Mouse (Mus musculus): ENCODE measurements around the gene Snx13.

Gene Snx13

GRCm38 (mm10) chr12:35046999-35047319, at the start of gene Snx13:
Gene Snx13 (plus strand): TSS chr12:35047186.
- DNase-seq (ENCODE audit: low spot score), result peak; percentile 84

GRCm38 (mm10) chr12:34997597-34998182, 49.3 kb upstream of the Snx13 start:
- no peak for DNase-seq (ENCODE audit: low spot score)

- no peak for DNase-seq (ENCODE audit: low spot score)
Observed at GRCm38 (mm10) chr12:34998778-34999467, 48.1 kb upstream of the Snx13 start.

- no peak for DNase-seq (ENCODE audit: low spot score)
Observed at GRCm38 (mm10) chr12:35000323-35000722, 46.7 kb upstream of the Snx13 start.

GRCm38 (mm10) chr12:35005748-35006147, 41.2 kb upstream of the Snx13 start:
- DNase-seq (ENCODE audit: low spot score), result no peak

- no peak for DNase-seq (ENCODE audit: low spot score)
Observed at GRCm38 (mm10) chr12:35007851-35008250, 39.1 kb upstream of the Snx13 start.

- no peak for DNase-seq (ENCODE audit: low spot score)
Observed at GRCm38 (mm10) chr12:35008340-35009137, 38.4 kb upstream of the Snx13 start.

GRCm38 (mm10) chr12:35011462-35011861, 35.5 kb upstream of the Snx13 start:
- no peak for DNase-seq (ENCODE audit: low spot score)

GRCm38 (mm10) chr12:35013950-35014349, 33.0 kb upstream of the Snx13 start:
- no peak for DNase-seq (ENCODE audit: low spot score)

- no peak for DNase-seq (ENCODE audit: low spot score)
Observed at GRCm38 (mm10) chr12:35016056-35016455, 30.9 kb upstream of the Snx13 start.

- no peak for DNase-seq (ENCODE audit: low spot score)
Observed at GRCm38 (mm10) chr12:35016481-35017250, 30.3 kb upstream of the Snx13 start.

- DNase-seq (ENCODE audit: low spot score), result no peak
Observed at GRCm38 (mm10) chr12:35018679-35019237, 28.2 kb upstream of the Snx13 start.

- DNase-seq (ENCODE audit: low spot score), result no peak
Observed at GRCm38 (mm10) chr12:35021285-35021684, 25.7 kb upstream of the Snx13 start.

GRCm38 (mm10) chr12:35022066-35022465, 24.9 kb upstream of the Snx13 start:
- no peak for DNase-seq (ENCODE audit: low spot score)

- no peak for DNase-seq (ENCODE audit: low spot score)
Observed at GRCm38 (mm10) chr12:35025916-35026432, 21.0 kb upstream of the Snx13 start.

GRCm38 (mm10) chr12:35027533-35027932, 19.5 kb upstream of the Snx13 start:
- no peak for DNase-seq (ENCODE audit: low spot score)

GRCm38 (mm10) chr12:35038668-35039570, 8.1 kb upstream of the Snx13 start:
- no peak for DNase-seq (ENCODE audit: low spot score)

- DNase-seq (ENCODE audit: low spot score), result no peak
Observed at GRCm38 (mm10) chr12:35039571-35039936, 7.4 kb upstream of the Snx13 start.

- DNase-seq (ENCODE audit: low spot score), result no peak
Observed at GRCm38 (mm10) chr12:35041964-35042363, 5.0 kb upstream of the Snx13 start.

GRCm38 (mm10) chr12:35046310-35046998, 532 bp upstream of the Snx13 start:
- DNase-seq (ENCODE audit: low spot score), result no peak

Data from urinary bladder, postnatal 25 days (tissue).